Mouse (Mus musculus) MEL-GATA-1-ER (cell line): ENCODE measurements around the gene Tns3.
"Not testable (repeated sequence)": the region's sequence is repeated elsewhere in the genome, so short reads cannot be mapped to it uniquely, and the experiment has no call there.

Source experiments
- DNase-seq: peaks from one replicate; pipeline ENCODE4 v3.0.0-alpha.2; 2012; ENCODE audit warnings: low read depth; ENCODE audit errors: extremely low read depth

Tns3 gene

GRCm38 (mm10) chr11:8579789-8580188 lies 84.5 kb downstream of the Tns3 start:
- DNase-seq = no peak

DNA sequence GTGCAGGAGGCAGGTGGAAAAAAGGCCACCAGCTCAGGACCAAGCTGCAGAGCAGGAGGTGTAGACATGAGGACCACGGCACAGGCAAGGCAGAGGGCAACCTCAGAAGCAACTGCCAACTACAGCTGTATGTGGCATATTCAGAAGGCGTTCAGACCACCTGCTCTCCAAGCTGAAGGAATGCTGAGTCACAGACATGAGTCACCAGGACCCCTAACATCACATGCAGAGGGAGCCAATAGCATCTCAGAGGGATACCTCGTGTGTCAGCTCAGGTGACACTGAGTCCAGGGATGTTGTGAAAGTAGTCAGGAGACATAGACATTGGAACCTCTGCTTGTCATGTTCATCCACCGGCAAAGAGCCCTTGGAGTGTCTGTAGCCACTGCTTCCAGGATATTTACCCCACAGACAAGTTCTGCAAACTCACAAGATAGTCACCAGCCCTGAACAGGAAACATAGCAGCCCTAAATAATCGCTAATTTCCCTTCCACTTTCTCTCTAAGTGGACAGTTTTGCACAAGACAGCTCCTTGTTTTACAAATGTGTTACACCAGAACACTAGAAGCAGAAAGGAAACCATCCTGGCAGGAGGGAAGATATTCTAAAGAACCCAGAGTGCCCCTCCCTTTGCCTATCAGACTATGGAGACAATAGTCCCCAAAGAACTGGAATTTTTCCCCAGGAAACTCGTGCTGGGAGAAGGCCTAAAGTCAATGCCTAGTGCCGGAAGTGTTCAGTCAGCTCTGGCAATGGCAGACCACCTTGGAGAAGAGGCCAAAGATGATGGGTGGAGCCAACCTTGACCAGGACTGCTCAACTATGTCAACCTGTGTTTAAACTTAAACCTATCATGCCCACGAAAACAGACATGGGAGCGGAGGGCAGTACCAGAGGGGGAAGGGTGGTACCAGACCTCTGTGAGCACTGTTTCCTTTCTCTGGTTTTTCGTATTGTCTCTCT lies 88.8 kb downstream of the Tns3 start:
- DNase-seq = no peak

- DNase-seq = no peak
Observed at GRCm38 (mm10) chr11:8574562-8574961, 89.8 kb downstream of the Tns3 start.

DNA sequence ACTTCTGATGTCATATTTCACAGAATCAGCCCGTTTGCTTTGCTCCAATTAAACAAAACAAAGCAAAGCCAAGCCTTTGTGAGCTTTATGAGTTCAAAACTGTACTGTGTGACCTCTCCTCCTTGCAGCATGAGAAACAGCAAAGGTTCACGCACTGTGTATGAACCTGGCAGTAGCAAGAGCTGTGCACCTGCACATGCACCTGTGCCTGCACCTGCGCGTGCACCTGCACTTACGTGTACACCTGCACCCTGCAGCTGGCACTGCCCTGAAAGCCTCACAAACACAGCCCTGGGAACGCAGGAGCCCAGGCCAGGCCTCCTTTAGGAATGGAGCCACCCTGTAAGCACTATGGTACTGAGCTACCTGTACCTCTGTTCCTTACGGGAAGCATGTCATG lies 91.6 kb downstream of the Tns3 start:
- no peak for DNase-seq

GRCm38 (mm10) chr11:8569232-8570028 lies 94.9 kb downstream of the Tns3 start:
- DNase-seq = no peak

GRCm38 (mm10) chr11:8568829-8569228 lies 95.5 kb downstream of the Tns3 start:
- no peak for DNase-seq

- no peak for DNase-seq
Observed at GRCm38 (mm10) chr11:8566250-8566853, 98.0 kb downstream of the Tns3 start.

DNA sequence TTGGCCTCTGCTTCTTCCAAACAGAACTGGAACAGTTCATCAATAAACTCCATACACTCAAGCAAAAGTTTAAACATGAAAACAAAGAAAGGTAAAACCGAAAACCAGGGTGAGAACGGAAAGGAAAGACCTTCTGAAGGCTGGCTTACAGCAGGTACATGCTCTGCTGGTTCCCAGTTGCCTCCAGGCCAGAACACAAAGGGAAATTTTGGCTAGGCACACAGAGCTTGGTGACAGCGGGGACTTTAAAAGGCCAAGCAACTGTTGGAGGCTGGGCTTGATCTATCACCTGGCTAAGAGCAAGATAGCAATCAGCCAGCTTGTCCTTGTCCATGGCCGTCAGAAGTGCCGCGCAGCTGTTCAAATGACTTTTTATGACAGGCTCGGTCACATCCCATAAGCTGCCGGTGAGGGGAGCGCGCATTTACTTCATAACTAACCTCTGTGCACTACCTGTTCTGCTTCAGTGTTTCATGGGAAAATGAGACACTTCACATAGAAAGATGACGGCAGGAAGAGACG lies 105.5 kb downstream of the Tns3 start:
- no peak for DNase-seq

DNA sequence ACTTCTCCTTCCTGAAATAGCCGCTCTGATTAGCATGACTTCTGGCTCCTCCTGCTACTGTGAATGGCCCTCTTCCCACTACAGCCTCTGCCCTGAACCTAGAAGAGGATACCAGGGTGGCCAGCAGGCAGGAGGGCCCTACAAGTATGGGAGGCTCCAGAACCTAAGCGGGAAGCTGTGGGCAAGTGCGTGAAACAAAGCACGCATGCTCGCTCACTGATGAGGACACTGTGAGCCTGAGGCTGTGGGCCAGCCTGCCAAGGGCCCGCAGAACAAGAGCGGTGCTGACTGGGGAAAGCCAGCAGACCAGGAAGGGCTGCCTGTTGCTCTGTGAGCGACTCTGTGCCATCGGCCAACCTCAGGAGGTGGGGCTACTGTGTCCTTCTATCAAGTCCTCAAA lies 106.1 kb downstream of the Tns3 start:
- DNase-seq = no peak

- no peak for DNase-seq
Observed at GRCm38 (mm10) chr11:8557006-8557405, 107.3 kb downstream of the Tns3 start.

DNA sequence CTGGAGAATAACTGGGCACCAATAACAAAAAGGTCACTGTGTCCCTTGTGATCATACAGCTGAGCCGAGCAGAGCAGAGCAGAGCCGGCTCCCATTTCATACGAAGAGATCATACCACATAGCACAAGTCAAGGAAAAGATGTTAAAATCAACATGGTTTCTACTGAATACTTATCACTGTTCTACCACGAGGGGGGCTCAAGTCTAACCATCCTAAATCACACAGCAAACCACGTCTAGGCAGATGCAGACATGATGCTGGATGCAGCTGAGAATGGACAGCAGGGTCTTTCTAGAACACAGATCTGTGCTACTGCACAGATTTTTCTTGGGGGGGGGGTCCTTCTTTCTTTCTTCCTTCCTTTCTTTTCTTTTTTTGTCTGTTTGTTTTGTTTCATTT lies 112.6 kb downstream of the Tns3 start:
- no peak for DNase-seq

DNA sequence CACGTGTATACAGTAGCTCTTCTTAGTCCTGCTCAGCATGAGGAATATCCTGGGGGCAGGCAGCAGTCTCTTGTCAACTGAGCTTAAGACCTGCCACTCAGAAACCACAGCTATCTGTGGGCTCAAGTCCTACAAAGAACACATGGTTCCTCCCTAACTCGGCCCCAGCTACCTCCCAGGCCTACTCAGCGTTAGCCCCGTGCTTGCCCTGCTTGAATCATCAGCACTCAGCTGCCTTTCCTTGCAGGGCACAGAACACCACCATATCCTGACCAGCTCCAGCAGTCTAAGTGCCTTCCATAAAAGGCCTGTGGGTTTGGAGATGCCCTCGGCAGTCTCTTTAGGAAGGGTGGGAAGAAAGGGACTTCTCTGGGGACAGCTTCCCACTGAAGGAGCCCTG lies 116.7 kb downstream of the Tns3 start:
- no peak for DNase-seq

GRCm38 (mm10) chr11:8545798-8546197 lies 118.5 kb downstream of the Tns3 start:
- no peak for DNase-seq

- DNase-seq = no peak
Observed at GRCm38 (mm10) chr11:8544355-8544754, 120.0 kb downstream of the Tns3 start.

DNA sequence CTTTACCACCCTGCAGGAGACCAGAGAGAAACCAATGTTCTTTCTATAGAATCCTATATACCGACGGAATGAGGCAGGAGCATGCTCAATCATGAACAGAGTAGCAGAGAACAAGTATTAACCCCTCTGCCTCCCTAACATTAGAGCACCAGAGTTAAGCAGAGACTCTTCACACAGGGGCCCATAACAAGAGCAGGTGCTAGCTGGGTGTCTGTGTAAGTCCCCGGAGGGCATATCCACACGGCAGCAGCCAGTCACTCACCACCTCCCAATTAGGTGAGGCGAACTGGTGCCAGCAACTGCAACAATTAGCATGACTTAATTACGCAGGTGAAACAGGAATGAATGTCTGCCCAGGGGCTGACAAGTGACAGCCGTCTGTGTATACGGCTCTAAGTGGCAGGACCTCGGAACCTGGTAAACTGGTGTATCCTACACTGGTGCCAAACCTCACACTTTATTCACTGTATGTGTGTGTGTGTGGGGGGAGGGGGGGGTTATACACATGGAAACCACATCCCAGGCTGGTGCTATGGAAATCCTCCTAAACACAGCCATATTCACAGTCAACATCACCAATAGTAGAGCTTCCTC lies 123.0 kb downstream of the Tns3 start:
- no peak for DNase-seq

DNA sequence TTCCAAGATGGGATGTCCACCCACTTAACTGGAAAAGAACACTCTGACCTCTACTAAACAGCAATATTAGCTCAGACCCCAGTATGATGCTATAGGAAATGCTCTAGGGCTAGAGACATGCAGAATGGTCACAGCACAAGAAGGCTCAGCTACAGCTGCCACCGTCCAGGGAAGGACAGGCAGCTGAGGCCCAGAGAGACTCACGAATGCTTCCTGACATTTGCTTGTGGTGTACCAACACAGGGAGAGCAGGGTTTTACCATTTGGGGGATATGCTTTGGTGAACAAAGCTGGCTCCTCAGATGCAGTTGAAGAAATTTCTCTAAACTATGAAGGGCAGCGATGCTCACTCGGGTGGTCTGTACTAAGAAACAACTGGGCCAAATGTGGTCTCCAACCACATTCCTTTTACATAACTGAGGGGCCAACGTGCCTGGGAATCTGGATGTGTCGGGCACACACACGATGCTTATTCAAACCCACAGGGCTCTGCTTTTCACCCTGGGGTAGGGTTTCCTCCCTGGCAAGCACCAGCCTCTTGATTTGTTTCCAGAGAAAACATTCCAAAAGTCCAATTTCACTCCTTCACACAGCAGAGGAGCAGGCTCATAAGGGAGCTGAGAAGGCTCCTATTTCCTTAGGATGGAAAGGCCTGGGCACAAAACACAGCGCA lies 124.6 kb downstream of the Tns3 start:
- no peak for DNase-seq

GRCm38 (mm10) chr11:8537013-8537614 lies 127.2 kb downstream of the Tns3 start:
- no peak for DNase-seq

DNA sequence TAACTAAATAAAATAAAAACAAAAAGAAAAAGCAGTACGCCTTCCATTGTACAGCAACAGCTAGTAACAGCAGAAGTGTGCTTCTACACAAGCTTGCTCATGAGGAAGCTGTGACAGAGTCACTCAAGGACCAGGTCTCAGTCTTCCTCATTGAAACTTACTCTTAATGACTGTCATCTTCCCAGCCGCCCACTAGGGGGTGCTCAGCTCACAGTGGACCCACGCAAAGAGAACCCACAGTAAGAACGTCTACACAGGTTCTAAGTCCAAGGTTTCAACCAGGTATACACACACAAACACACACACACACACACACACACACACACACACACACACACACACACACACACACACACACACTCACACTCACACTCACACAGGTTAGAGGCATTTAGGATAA lies 129.4 kb downstream of the Tns3 start:
- no peak for DNase-seq

DNA sequence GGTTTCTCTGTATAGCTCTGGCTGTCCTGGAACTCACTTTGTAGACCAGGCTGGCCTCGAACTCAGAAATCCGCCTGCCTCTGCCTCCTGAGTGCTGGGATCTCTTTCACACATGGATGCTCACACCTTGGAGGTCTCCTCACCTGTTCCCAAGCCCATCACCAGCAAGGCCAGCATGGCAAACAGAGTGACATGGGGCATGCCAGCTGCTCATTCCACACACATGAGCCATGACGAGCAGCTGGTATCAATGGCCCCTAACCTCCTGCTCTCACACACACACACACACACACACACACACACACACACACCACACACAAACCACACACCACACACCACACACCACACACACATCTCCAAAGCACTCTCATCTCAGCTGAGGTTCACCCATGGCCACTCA lies 131.6 kb downstream of the Tns3 start:
- DNase-seq = not testable (repeated sequence)

- no peak for DNase-seq
Observed at GRCm38 (mm10) chr11:8532112-8532747, 132.1 kb downstream of the Tns3 start.
